Mouse (Mus musculus): Measurements from ENCODE around the gene Snd1. TPM values are rescaled to one million over a fixed set of nuclear protein-coding genes. Genes with fewer than 3 reads are reported as not detected.

The Snd1 gene
- total RNA-seq, 2 experiments from 2014 or later = 80.2 to 83.3 TPM

GRCm38 (mm10) chr6:28831011-28831853, 356.3 kb downstream of the Snd1 start, which contains the start of gene Lrrc4:
TSS of gene Lrrc4 (minus strand) at chr6:28831747.
- DNase-seq (ENCODE audit: low spot score in 2 of 2) = no peak

- peak in 1 of 2 experiments; percentile 42 for DNase-seq (ENCODE audit: low spot score in 2 of 2)
These were observed 357.2 kb downstream of the Snd1 start for GRCm38 (mm10) chr6:28831854-28832750.

- DNase-seq (ENCODE audit: low spot score in 2 of 2) = peak in 1 of 2 experiments; percentile 48
These were observed 357.9 kb downstream of the Snd1 start for GRCm38 (mm10) chr6:28832751-28833291.

- DNase-seq (ENCODE audit: low spot score in 2 of 2) = peak in 1 of 2 experiments; percentile 39
These were observed 358.5 kb downstream of the Snd1 start for GRCm38 (mm10) chr6:28833380-28833822.

GRCm38 (mm10) chr6:28834046-28834445, 359.1 kb downstream of the Snd1 start:
- DNase-seq (ENCODE audit: low spot score in 2 of 2) = no peak

GRCm38 (mm10) chr6:28836600-28836999, 361.7 kb downstream of the Snd1 start:
- DNase-seq (ENCODE audit: low spot score in 2 of 2) = no peak

GRCm38 (mm10) chr6:28841569-28841968, 366.6 kb downstream of the Snd1 start:
- no peak for DNase-seq (ENCODE audit: low spot score in 2 of 2)

GRCm38 (mm10) chr6:28842375-28843276, 367.7 kb downstream of the Snd1 start:
- no peak for DNase-seq (ENCODE audit: low spot score in 2 of 2)

GRCm38 (mm10) chr6:28845610-28846009, 370.7 kb downstream of the Snd1 start:
- DNase-seq (ENCODE audit: low spot score in 2 of 2) = no peak

- DNase-seq (ENCODE audit: low spot score in 2 of 2) = no peak
These were observed 372.7 kb downstream of the Snd1 start for GRCm38 (mm10) chr6:28847616-28848015.

GRCm38 (mm10) chr6:28848285-28848794, 373.4 kb downstream of the Snd1 start:
- DNase-seq (ENCODE audit: low spot score in 2 of 2) = no peak

- no peak for DNase-seq (ENCODE audit: low spot score in 2 of 2)
These were observed 374.0 kb downstream of the Snd1 start for GRCm38 (mm10) chr6:28848891-28849290.

GRCm38 (mm10) chr6:28849317-28849716, 374.4 kb downstream of the Snd1 start:
- DNase-seq (ENCODE audit: low spot score in 2 of 2) = no peak

- DNase-seq (ENCODE audit: low spot score in 2 of 2) = no peak
These were observed 375.5 kb downstream of the Snd1 start for GRCm38 (mm10) chr6:28850326-28850900.

- DNase-seq (ENCODE audit: low spot score in 2 of 2) = no peak
These were observed 377.4 kb downstream of the Snd1 start for GRCm38 (mm10) chr6:28852342-28852741.

- no peak for DNase-seq (ENCODE audit: low spot score in 2 of 2)
These were observed 378.2 kb downstream of the Snd1 start for GRCm38 (mm10) chr6:28853164-28853563.

- no peak for DNase-seq (ENCODE audit: low spot score in 2 of 2)
These were observed 378.7 kb downstream of the Snd1 start for GRCm38 (mm10) chr6:28853654-28854053.

- no peak for DNase-seq (ENCODE audit: low spot score in 2 of 2)
These were observed 379.7 kb downstream of the Snd1 start for GRCm38 (mm10) chr6:28854598-28854997.

GRCm38 (mm10) chr6:28855442-28855841, 380.5 kb downstream of the Snd1 start:
- no peak for DNase-seq (ENCODE audit: low spot score in 2 of 2)

- DNase-seq (ENCODE audit: low spot score in 2 of 2) = no peak
These were observed 381.9 kb downstream of the Snd1 start for GRCm38 (mm10) chr6:28856789-28857188.
